Mouse (Mus musculus) liver, embryonic 12.5 days (tissue): Measurements from ENCODE around the gene Tsc1. TPM values are rescaled to one million over a fixed set of nuclear protein-coding genes. Genes with fewer than 3 reads are reported as not detected.

Source experiments
- ATAC-seq: fragments of 200-750 bp; cut with Nextera tagmentation; 2 replicates; pipeline ENCODE4 v1.8.0; 2017; ENCODE audit warnings: moderate number of reproducible peaks, mild to moderate bottlenecking, moderate library complexity
- H3K27ac ChIP-seq: fragments of 300-500 bp; sonication (generic); 2 replicates; pipeline ENCODE4 v1.5.1; 2016; ENCODE audit warnings: mild to moderate bottlenecking
- H3K27me3 ChIP-seq: fragments of 300-500 bp; sonication (generic); replicated peaks from 2 replicates; pipeline ENCODE4 v1.6.1; 2016; ENCODE audit warnings: mild to moderate bottlenecking, moderate library complexity
- H3K36me3 ChIP-seq: fragments of 300-500 bp; sonication (generic); 2 replicates; pipeline ENCODE4 v1.6.1; 2016; ENCODE audit warnings: mild to moderate bottlenecking, moderate library complexity
- H3K4me1 ChIP-seq: fragments of 300-500 bp; sonication (generic); 2 replicates; pipeline ENCODE4 v1.6.1; 2016
- H3K4me2 ChIP-seq: fragments of 300-500 bp; sonication (generic); 2 replicates; pipeline ENCODE4 v1.6.1; 2016; ENCODE audit warnings: mild to moderate bottlenecking, moderate library complexity
- H3K4me3 ChIP-seq: fragments of 300-500 bp; sonication (generic); 2 replicates; pipeline ENCODE4 v1.5.1; 2016; ENCODE audit warnings: mild to moderate bottlenecking, moderate library complexity
- H3K9ac ChIP-seq: fragments of 300-500 bp; sonication (generic); 2 replicates; pipeline ENCODE4 v1.6.1; 2016; ENCODE audit warnings: mild to moderate bottlenecking, moderate library complexity
- H3K9me3 ChIP-seq: fragments of 300-500 bp; sonication (generic); replicated peaks from 2 replicates; pipeline ENCODE4 v1.6.1; 2016; ENCODE audit warnings: mild to moderate bottlenecking, moderate library complexity
- WGBS: fragments of 180-500 bp; shearing (Covaris S2); methylation state at CpG from one replicate; pipeline ENCODE4 v1.1.7; 2016; ENCODE audit not compliant: insufficient replicate concordance; 5-methylcytosine and 5-hydroxymethylcytosine counted together
- polyA plus RNA-seq: library from polyadenylated mRNA; unstranded; fragments of >200 nt; fragmentation: Nextera tagmentation; extraction: Ambion mirVana; gene quantifications from 2 replicates; pipeline ENCODE4 v1.2.1, GENCODE M21; 2016

Tsc1 gene
- polyA plus RNA-seq, 1 experiment from 2014 or later: 13.6 TPM

DNA sequence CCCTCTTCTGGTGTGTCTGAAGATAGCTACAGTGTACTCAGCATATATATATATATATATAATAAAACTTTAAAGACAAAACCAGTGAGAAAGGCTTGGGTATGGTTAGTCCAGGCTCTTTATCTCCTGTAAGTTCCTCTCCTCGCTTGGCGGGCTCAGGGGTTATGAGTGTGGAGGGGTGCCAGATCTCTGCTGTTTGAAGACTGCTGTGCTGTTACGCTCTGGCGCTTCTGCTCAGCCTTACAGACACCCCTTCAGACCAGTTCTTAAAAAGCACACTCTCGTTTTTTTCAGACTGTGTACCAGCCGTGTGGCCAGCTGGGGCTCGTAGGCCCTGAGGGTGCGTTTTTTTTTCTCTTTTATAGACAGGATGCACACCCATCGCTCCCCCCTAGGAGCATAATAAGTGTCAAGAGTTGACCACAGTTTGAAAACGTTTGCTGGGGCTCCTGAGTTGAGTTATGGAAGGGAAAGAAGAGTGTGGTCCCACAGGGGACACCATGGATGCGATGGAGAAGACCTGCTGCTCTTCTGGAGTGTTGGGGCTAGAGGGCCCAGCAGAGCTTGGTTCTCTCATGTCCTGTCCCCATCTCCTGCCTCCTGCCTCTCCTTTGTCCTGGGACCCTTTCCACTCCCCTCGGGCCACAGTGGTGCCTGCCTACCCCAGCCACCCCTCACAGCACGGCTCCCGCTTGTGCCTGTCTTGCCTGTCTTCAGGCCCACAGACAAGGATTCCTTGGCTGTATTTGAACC lies 35.1 kb upstream of the Tsc1 start:
- H3K36me3 ChIP-seq: peaks cover 35% of the 10 kb centered on the region
- WGBS: 57% methylated on average over 14 of the region's 14 CpGs
- H3K27ac ChIP-seq: peak overlapping the region; percentile 90
- no peak for ATAC-seq
- no peaks in the 10 kb centered on the region for H3K27me3 ChIP-seq
- H3K4me1 ChIP-seq: peaks cover 93% of the 10 kb centered on the region
- H3K4me2 ChIP-seq: no peak overlapping the region
- no peaks in the 10 kb centered on the region for H3K9me3 ChIP-seq
- H3K4me3 ChIP-seq: no peak overlapping the region
- H3K9ac ChIP-seq: 0 out of 2 replicates have a peak overlapping the region, but pooled peaks have one; percentile 1

GRCm38 (mm10) chr2:28606601-28607340 lies 34.3 kb upstream of the Tsc1 start:
- Histone ChIP-seq H3K4me2 (peak overlapping the region; percentile 16; the same call in 1 of the 2 replicates), H3K4me1 (peaks cover 93% of the 10 kb centered on the region), H3K36me3 (peaks cover 43% of the 10 kb centered on the region), H3K27me3 (no peaks in the 10 kb centered on the region), H3K9ac (peak overlapping the region; percentile 59), H3K9me3 (no peaks in the 10 kb centered on the region), H3K27ac (peak overlapping the region; percentile 90), H3K4me3 (no peak overlapping the region)
- WGBS: 53% methylated on average over 8 of the region's 8 CpGs
- peak; percentile 0; the same call in 1 of the 2 replicates for ATAC-seq

DNA sequence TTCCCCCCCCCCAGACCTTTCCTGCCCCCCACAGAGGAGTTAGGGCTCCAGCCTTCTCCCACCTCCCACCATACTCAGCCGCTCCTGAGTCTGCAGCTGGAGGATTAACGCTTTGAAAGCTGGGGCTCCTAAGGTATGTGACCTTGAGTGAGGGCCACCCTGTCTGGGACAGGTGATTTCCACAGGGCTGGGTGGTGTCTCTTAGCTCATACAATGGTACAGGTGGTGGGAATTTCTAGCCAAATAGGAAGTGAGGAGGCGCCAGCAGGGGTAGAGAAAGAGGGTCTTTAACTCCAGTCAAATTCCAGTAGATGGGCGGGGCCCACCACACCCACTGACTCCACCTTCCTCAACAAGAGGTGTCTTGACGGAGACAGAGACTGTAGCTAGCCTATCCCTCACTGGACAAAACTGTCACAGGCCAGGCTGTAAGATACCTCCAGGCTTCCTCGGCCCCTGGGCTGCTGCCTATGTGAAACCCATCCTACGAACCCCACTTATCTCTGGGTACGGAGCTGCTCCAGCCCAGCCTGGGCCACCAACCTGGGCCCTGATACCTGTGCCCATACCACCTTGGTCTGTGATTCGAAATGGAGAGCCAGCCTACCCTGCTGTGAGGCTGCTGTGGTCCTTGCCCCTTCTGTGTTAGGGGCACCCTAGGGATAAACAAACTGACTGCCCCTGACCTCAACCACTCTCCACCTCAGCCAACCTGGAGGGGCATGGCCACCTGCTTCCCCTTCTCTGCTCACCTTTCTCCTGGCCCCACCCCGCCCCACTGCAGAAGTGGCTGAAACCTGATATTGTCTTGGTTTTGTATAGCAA lies 33.5 kb upstream of the Tsc1 start:
- Histone ChIP-seq H3K9ac (peak overlapping the region; percentile 59), H3K27ac (peak overlapping the region; percentile 90), H3K9me3 (no peaks in the 10 kb centered on the region), H3K36me3 (peaks cover 51% of the 10 kb centered on the region), H3K4me1 (peaks cover 93% of the 10 kb centered on the region), H3K4me2 (peak overlapping the region; percentile 16), H3K27me3 (no peaks in the 10 kb centered on the region), H3K4me3 (no peak overlapping the region)
- WGBS: 38% methylated on average over 10 of the region's 10 CpGs
- ATAC-seq: peak; percentile 73

- Histone ChIP-seq H3K27ac (peak overlapping the region; percentile 90), H3K4me1 (peaks cover 93% of the 10 kb centered on the region), H3K4me3 (no peak overlapping the region), H3K36me3 (peaks cover 74% of the 10 kb centered on the region), H3K9ac (peak overlapping the region; percentile 31; the same call in 1 of the 2 replicates), H3K4me2 (no peak overlapping the region), H3K27me3 (no peaks in the 10 kb centered on the region), H3K9me3 (no peaks in the 10 kb centered on the region)
- ATAC-seq: no peak
- whole genome bisulfite sequencing: 83% methylated on average over 10 of the region's 10 CpGs
Observed at GRCm38 (mm10) chr2:28609851-28610250, 31.2 kb upstream of the Tsc1 start.

GRCm38 (mm10) chr2:28610716-28611406 lies 30.2 kb upstream of the Tsc1 start:
- no peak overlapping the region; the same call in none of the 2 replicates for H3K9ac ChIP-seq

GRCm38 (mm10) chr2:28611407-28611787 lies 29.6 kb upstream of the Tsc1 start:
- Histone ChIP-seq H3K4me3 (no peak overlapping the region), H3K27me3 (no peaks in the 10 kb centered on the region), H3K9me3 (no peaks in the 10 kb centered on the region), H3K9ac (peak overlapping the region; percentile 6; the same call in 1 of the 2 replicates), H3K4me2 (no peak overlapping the region; the same call in 1 of the 2 replicates), H3K36me3 (peaks cover 89% of the 10 kb centered on the region), H3K27ac (peak overlapping the region; percentile 90), H3K4me1 (peaks cover 99% of the 10 kb centered on the region)
- no peak for ATAC-seq
- 84% methylated on average over 17 of the region's 17 CpGs for WGBS

More at GRCm38 (mm10) chr2:28610716-28611406, 30.2 kb upstream of the Tsc1 start:
- no peaks in the 10 kb centered on the region for H3K27me3 ChIP-seq
- no peak overlapping the region for H3K4me3 ChIP-seq
- WGBS: 85% methylated on average over 12 of the region's 12 CpGs
- H3K27ac ChIP-seq: peak overlapping the region; percentile 90
- no peak for ATAC-seq
- H3K36me3 ChIP-seq: peaks cover 84% of the 10 kb centered on the region
- no peak overlapping the region; the same call in 1 of the 2 replicates for H3K4me2 ChIP-seq
- H3K9me3 ChIP-seq: no peaks in the 10 kb centered on the region
- peaks cover 99% of the 10 kb centered on the region for H3K4me1 ChIP-seq

DNA sequence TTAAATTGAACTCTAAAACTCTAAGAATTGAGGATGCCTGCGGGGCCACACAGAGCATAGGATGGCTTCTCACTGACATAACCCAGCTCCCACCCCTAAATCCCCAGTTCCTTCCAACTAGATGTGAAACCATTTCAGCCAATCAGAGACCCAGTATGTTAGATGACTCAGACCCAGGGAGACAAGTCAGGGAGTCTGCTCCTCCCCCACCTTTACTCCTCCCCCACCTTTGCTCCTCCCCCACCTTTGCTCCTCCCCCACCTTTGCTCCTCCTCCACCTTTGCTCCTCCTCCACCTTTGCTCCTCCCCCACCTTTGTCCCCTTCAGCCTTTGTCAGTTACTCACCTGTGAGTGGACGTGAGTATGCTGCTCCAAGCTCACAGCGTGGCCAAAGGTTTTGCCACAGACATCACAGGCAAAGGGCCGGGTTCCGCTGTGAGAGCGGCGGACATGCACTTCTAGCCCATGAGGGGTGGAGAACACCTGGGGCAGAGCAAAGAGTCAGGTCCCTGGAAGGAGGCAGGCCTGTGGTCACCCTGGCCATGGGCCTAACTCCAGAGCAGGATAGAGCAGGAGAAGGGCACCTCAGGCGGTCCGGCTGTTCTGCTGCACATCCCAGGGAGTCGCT lies 28.5 kb upstream of the Tsc1 start:
- no peak for ATAC-seq
- 92% methylated on average over 10 of the region's 10 CpGs for WGBS
- Histone ChIP-seq H3K27ac (peak overlapping the region; percentile 90), H3K4me3 (no peak overlapping the region), H3K9ac (no peak overlapping the region), H3K36me3 (peaks cover 89% of the 10 kb centered on the region), H3K27me3 (no peaks in the 10 kb centered on the region), H3K9me3 (no peaks in the 10 kb centered on the region), H3K4me2 (no peak overlapping the region), H3K4me1 (peaks cover 99% of the 10 kb centered on the region)

GRCm38 (mm10) chr2:28613599-28613998 lies 27.4 kb upstream of the Tsc1 start:
- peaks cover 90% of the 10 kb centered on the region for H3K36me3 ChIP-seq
- H3K27ac ChIP-seq: peak overlapping the region; percentile 97
- no peak overlapping the region for H3K4me2 ChIP-seq
- H3K4me1 ChIP-seq: peaks cover 99% of the 10 kb centered on the region
- H3K27me3 ChIP-seq: no peaks in the 10 kb centered on the region
- no peak for ATAC-seq
- 90% methylated on average over 10 of the region's 10 CpGs for WGBS
- no peaks in the 10 kb centered on the region for H3K9me3 ChIP-seq
- H3K4me3 ChIP-seq: no peak overlapping the region
- no peak overlapping the region for H3K9ac ChIP-seq

- peaks cover 74% of the 10 kb centered on the region for H3K36me3 ChIP-seq
- no peaks in the 10 kb centered on the region for H3K27me3 ChIP-seq
- WGBS: 25% methylated on average over 5 of the region's 5 CpGs
- peak overlapping the region; percentile 82 for H3K4me2 ChIP-seq
- peak overlapping the region; percentile 88 for H3K9ac ChIP-seq
- H3K4me1 ChIP-seq: peaks cover 84% of the 10 kb centered on the region
- no peaks in the 10 kb centered on the region for H3K9me3 ChIP-seq
- H3K27ac ChIP-seq: peak overlapping the region; percentile 97
- H3K4me3 ChIP-seq: peak overlapping the region; percentile 78
- ATAC-seq: peak; percentile 28
Observed at GRCm38 (mm10) chr2:28616358-28616757, 24.7 kb upstream of the Tsc1 start.

DNA sequence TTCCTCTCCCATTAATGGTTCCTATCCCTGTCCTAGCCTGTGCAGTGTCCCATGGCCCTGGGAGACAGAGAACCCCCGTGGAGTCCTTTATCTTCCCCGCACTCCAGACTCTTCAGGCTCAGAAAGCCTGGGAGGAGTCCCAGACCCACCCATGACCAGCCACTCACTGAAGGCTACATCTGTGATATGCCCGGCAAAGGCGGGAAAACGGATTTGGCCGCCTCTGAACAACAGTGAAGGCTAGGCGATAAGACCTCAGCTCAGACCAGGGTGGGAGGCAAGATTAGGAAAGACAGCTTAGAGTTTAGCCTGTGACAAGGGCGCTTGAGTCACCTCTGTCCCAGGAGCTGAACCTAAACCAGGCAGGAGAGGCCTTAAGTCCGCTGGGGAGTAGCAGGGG lies 24.2 kb upstream of the Tsc1 start:
- WGBS: 20% methylated on average over 9 of the region's 9 CpGs
- no peaks in the 10 kb centered on the region for H3K27me3 ChIP-seq
- ATAC-seq: peak; percentile 87
- H3K4me2 ChIP-seq: peak overlapping the region; percentile 82
- peaks cover 69% of the 10 kb centered on the region for H3K36me3 ChIP-seq
- H3K9ac ChIP-seq: peak overlapping the region; percentile 88
- peak overlapping the region; percentile 97 for H3K27ac ChIP-seq
- H3K4me1 ChIP-seq: peaks cover 83% of the 10 kb centered on the region
- H3K4me3 ChIP-seq: peak overlapping the region; percentile 78
- no peaks in the 10 kb centered on the region for H3K9me3 ChIP-seq
